Mouse (Mus musculus) gastrocnemius, postnatal 36 days (tissue): ENCODE data around the gene Herpud1. TPM values are rescaled to one million over a fixed set of nuclear protein-coding genes. Genes with fewer than 3 reads are reported as not detected.
"Not testable (repeated sequence)": the region's sequence is repeated elsewhere in the genome, so short reads cannot be mapped to it uniquely, and the experiment has no call there.

ENCODE experiments used
- DNase-seq, 2 experiments: peaks; one replicate each; pipeline ENCODE4 v3.0.0; 2022
- intact Hi-C: fragments of 180-260 bp; cut with DNase I; formaldehyde crosslinking; loops from one replicate; pipeline ENCODE4 v1.15.1; 2025
- total RNA-seq, 2 experiments: library from RNA; stranded (reverse); gene quantifications; 2 replicates each; pipeline ENCODE4 v1.2.3; 2021

The Herpud1 gene
- total RNA-seq, 2 experiments from 2014 or later = 93.3 to 102 TPM

DNA sequence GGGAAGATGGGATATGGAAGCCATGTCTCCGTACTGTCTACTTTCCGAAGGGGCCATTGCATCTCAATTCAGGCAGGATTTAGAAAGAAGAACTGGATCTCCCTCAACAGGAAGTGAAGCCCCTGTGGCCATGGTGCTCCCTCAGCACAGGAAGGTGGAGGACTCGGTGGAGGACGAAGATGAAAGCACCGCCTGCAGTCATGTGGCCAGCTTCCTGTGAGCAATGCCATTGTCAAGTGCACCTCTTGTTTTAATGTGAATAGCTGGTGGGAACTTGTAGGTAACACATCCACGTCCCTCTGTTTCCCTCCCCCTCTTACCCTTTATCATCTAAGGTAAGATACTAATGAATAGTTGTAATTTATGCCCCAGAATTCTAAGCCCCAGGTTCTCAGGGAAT, 12.3 kb downstream of the Herpud1 start:
- intact Hi-C loops = loop anchor here (5.0 kb wide), 2 partner anchors 89 to 121 kb away; no protein-coding TSS in a partner anchor
- DNase-seq = no peak

GRCm38 (mm10) chr8:94399361-94399953, 13.2 kb downstream of the Herpud1 start:
- intact Hi-C loops = loop anchor here (5.0 kb wide), 2 partner anchors 88 to 122 kb away; no protein-coding TSS in a partner anchor
- no peak for DNase-seq

DNA sequence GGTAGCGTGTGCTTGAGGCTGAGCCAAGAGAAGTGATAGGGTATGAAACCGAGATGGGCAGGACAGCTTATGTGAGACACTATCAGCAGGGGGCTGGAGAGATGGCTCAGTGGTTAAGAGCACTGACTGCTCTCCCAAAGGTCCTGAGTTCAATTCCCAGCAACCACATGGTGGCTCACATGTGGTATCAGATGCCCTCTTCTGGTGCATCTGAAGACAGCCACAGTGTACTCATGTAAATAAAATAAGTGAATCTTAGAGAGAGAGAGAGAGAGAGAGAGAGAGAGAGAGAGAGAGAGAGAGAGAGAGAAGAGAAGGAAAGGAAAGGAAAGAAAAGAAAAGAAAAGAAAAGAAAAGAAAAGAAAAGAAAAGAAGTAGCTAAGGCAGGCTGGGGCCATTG, 13.7 kb downstream of the Herpud1 start:
- DNase-seq = not testable (repeated sequence)
- intact Hi-C loops = loop anchor here (5.0 kb wide), 2 partner anchors 87 to 123 kb away; no protein-coding TSS in a partner anchor

GRCm38 (mm10) chr8:94408443-94409080, 22.3 kb downstream of the Herpud1 start:
- intact Hi-C loops = no loop called here
- no peak for DNase-seq

- intact Hi-C loops = no loop called here
- no peak for DNase-seq
Observed at GRCm38 (mm10) chr8:94409523-94409922, 23.3 kb downstream of the Herpud1 start.

GRCm38 (mm10) chr8:94412518-94412917, 26.3 kb downstream of the Herpud1 start:
- intact Hi-C loops = no loop called here
- DNase-seq = no peak

DNA sequence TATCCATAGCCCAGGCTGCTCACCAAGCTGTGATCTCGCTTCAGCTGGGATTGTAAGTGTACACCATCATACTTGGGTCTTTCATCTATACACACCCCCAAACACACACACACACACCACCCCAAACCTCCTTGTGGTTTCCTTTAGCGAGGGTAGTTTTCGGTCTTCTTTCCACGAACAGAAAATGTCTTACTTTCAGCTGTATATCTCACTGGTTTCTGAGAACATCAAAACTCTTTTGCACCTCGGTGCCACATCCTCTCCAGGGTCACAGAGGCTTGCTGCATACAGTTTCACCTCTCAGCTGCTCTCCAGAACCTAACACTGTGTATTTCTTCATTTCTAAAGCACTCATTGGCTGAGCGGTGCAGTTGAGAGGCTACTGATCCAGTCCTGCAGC, 27.3 kb downstream of the Herpud1 start:
- no peak for DNase-seq
- intact Hi-C loops = no loop called here

GRCm38 (mm10) chr8:94415218-94415617, 29.0 kb downstream of the Herpud1 start:
- intact Hi-C loops = no loop called here
- DNase-seq = no peak

GRCm38 (mm10) chr8:94418017-94418416, 31.8 kb downstream of the Herpud1 start:
- no peak for DNase-seq
- intact Hi-C loops = no loop called here

GRCm38 (mm10) chr8:94422270-94422669, 36.0 kb downstream of the Herpud1 start:
- no peak for DNase-seq
- intact Hi-C loops = no loop called here

DNA sequence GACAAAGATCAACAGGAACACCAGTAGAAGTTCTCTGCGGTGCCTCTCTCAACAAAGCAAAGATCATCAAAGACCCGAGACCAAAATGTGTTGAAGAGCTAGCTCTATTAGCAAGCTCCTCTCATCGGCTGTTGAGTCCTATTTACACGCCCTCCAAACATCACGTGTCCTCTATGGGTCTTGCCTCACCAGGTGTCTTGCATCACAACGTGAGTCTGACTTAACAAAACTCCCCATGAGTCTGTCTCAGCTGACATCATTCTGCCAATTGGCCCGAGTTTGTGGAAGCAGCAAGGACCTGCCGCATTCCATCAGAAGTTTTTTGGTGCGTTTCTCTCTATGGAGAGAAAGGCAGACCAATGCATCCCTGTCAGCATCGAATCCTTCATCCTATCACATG, 41.7 kb downstream of the Herpud1 start:
- DNase-seq = no peak
- intact Hi-C loops = no loop called here

DNA sequence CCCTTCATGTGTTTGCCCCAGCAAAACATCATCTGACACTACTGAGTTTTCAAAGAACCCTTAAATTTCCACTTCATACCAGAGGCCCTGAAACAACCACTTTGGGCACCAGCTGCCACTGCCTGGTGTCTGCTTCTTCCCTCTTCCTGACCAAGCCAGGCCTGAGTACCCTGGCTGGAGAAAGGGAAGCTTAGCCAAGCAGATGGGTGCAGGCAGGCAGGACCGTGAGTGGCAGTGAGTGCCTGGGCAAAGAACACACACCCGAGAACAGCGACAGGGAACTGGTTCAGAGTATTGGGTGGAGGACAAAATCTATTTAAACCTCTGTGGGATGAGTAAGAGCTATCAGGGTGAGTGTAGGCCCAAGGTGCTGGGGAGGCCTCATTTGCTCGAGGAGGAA, 42.2 kb downstream of the Herpud1 start:
- no peak for DNase-seq
- intact Hi-C loops = no loop called here

- DNase-seq = no peak
- intact Hi-C loops = no loop called here
Observed at GRCm38 (mm10) chr8:94429376-94429775, 43.1 kb downstream of the Herpud1 start.

- intact Hi-C loops = no loop called here
- DNase-seq = no peak
Observed at GRCm38 (mm10) chr8:94432212-94432611, 46.0 kb downstream of the Herpud1 start.

DNA sequence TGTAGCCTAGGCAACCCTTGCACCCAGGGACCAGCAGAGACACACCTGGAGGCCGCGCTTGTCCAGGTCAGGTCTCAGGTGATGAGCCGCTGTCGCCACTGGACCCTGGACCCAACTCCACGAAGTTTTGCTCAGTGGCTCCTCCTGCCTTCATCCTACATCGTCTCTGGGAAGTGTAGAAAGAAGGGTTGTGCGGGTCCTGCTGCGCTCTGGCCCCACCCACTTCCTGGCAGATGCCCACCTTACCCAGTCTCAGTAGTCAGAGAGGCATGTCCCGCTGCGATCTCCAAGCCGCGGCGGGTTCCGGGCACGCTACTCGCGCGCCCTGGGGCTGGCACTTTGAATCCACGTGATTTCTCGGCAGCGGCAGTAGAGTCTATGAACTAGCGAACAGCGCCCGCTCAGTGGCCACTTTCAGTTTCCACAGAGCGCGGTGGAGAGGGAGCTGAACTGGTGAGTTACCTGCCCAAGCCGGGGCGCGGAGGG, 47.8 kb downstream of the Herpud1 start, which contains the start of gene Nlrc5:
Gene Nlrc5 (plus strand): TSS at position 376 of the 486 bp plus-strand sequence.
- intact Hi-C loops = no loop called here
- peak; percentile 51 to 54 for DNase-seq

DNA sequence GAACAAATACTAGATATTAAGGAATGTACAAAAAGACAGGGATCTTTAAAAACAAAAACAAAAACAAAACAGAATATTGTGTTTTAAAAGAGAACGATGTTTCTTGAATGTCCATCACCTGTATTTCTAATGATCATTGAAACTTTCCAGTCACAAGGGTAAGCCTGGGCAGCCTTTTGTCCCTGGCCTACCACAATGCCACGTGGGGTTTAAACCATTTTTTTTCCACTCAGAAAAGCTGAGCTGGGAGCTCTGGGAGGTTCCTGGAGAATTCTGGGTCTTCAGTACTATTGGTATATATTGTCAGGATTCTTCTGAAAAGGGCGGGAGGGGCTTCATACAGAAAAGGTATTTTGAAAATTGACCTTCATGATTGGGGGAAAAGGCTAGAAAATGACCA, 48.7 kb downstream of the Herpud1 start:
- intact Hi-C loops = no loop called here
- DNase-seq = no peak

GRCm38 (mm10) chr8:94435397-94436111, 49.3 kb downstream of the Herpud1 start:
- no peak for DNase-seq
- intact Hi-C loops = no loop called here

GRCm38 (mm10) chr8:94436112-94436572, 49.9 kb downstream of the Herpud1 start:
- intact Hi-C loops = no loop called here
- no peak for DNase-seq

DNA sequence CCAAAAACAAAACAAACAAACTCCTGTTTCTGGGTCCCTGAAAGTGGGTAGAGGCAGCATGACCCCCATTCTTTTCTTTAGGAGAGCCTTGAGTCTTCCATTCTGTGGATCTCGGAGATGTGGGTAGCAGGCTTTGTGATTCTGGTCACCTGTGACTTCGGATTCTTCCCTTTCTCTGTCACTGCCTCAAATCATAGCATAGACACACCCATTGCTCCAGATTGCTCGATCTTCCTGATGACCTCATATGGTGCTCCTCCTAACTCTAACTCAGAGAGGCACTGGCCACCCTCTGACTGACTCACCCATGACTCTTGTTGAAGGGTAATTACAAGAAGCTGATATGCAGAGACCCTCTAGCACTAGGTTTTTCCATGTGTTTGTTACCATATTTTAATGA, 50.7 kb downstream of the Herpud1 start:
- DNase-seq = no peak
- intact Hi-C loops = no loop called here

DNA sequence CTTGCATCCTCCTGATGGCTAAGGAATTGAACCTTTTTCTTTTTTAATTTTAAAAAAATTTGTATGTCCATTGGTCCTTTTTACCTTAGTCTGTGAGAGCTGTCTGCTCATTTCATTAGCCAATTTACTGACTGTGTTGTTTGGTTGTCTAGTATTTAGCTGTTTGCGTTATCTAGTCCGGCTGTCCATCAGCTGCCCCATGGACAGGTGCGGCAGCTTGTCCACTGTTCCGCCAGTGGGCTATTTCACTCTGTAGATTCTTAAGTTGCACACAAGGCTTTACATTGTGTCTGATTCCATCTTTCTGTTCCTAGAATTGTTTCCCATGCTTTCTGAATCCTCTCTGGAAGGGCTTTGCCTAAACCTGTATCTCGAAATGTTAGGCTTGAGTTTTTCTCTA, 52.4 kb downstream of the Herpud1 start:
- no peak for DNase-seq
- intact Hi-C loops = no loop called here

DNA sequence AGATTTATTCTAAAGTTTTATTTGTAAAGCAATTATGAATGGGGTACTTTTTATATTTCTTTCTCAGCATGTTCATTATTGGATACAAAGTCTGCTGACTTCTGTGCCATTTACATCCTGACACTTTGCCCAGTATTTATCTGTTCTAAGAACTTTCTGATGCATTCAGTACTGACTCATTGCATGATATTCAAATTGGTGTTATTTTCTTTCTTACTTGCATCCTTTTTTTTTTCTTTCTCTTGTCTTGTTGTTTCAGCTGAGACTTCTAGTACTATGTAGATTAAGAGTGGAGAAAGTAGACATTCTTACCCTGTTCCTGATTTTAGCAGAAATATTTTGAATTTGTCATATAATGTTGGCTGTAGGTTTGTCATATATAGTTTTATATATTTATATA, 53.5 kb downstream of the Herpud1 start:
- intact Hi-C loops = no loop called here
- no peak for DNase-seq
